Mouse (Mus musculus) cerebral cortex, adult 2 months (tissue): ENCODE results near the gene Gm3696.

ENCODE experiments used
- WGBS: fragments of 180-500 bp; shearing (Covaris S2); methylation state at CpG from one replicate; pipeline ENCODE4 v1.1.7; 2018; 5-methylcytosine and 5-hydroxymethylcytosine counted together

Gene Gm3696

DNA sequence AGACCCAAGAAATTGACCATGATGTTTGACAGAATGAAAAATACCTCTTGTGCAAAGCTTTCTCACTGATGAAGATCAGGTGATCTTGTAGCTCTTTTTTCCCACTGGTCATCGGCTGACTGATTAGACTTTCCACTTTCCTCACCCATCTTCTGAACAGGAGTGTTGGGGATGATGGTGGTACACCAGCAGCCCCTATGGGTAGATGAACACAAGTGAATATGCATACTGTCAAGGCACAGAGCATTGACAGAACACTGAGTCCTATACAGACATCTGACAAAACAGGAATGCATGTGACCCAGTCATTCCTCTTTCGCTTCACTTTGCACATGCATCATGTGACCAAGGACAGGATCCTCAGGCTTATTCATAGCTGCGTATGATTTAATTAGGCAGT is at the start of gene Gm3696:
Gene Gm3696 (minus strand): TSS at position 101 of the 400 bp plus-strand sequence.
- WGBS, result 100% methylated on average over 1 of the region's 3 CpGs

DNA sequence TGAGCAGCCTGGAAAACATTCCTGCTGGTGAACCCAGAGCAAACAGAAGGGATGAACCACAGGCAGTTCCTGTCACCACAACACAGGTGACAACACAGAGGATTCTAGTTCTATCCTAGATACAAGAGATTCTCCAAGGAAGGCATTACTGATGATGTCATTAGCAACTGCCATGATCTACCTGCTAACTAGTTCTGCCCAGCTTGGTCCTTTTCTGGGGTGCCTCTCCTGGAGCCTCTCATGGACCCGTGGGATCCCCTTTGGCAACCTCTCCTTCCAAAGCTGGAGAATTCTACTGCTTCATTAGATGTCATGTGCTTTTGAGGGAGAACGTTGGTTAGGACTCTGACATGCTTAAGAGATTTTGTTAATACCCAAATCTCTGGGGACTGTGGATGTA is 24.9 kb upstream of the Gm3696 start, which contains the start of gene Gm6676:
Gene Gm6676 (minus strand): TSS at position 101 of the 400 bp plus-strand sequence.
- WGBS, result no CpG with 5 or more reads among the region's 2 CpGs

DNA sequence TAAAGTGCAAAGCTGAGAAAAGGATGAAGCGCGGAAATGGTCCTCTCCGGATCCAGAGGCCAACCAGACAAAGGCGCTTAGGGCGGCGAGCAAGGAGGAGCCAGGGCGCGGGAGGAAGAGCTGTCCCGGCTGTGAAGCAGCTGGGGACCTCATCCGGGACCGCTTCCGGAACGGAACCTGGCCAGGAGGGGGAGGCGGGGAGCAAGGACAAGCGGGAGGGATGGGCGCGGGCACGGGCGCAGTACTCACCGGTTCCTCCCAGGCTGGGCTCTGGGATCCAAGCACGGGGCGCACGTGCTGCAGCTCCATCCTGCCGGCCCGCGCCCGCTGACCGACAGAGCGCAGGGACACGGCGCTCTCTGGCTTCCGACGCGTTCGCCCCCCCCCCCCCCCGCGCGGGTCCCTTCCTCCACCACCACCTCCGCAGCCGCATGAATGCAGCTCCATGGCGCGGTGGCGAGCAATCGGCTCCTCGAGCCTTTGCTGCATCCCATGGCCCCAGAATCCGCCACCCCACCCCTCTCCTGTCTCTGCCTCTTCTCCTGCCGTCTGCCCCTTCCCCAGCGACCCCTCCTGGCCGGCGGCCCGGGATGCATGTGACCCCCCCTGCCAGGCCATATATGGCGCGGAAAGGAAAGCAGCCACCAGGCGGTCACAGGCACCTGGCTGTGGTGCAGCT is 4.8 kb upstream of the Gm3696 start:
- WGBS, result 2% methylated on average over 13 of the region's 54 CpGs

DNA sequence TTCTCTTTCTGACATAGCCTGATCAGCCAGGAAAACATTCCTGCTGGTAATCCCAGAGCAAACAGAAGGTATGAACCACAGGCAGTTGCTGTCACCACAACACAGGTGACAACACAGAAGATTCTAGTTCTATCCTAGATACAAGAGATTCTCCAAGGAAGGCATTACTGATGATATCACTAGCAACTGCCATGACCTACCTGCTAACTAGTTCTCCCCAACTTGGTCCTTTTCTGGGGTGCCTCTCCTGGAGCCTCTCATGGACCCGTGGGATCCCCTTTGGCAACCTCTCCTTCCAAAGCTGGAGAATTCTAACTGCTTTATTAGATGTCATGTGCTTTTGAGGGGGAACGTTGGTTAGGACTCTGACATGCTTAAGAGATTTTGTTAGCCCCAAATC is 55.6 kb downstream of the Gm3696 start, which contains the start of gene Gm3685:
Gene Gm3685 (minus strand): TSS at position 101 of the 400 bp plus-strand sequence.
- WGBS, result no CpG with 5 or more reads among the region's 2 CpGs
